ENCODE assay signal across 26 mouse cellular contexts in genomic region chr12:28801731-28802130, GRCm38 (mm10). TPM values are rescaled to one million over a fixed set of nuclear protein-coding genes. Genes with fewer than 3 reads are reported as not detected.
DNase-seq lines count a peak whose midpoint lies in the region; ATAC-seq lines count a peak whose summit lies in the region.
"Had no signal": no experiment of that assay in that cellular context is flagged by ENCODE, and none has a peak within 500 bp of the region (broad histone marks: within the 10 kb centered on the region; RNA-seq: fewer than 3 reads in every experiment).

No protein-coding gene starts in this region.

- peaks cover 50% of the 10 kb centered on the region for H3K4me1 ChIP-seq in hindbrain, embryonic 10.5 days (replicated peaks)
- peaks cover 22% of the 10 kb centered on the region for H3K4me1 ChIP-seq in hindbrain, embryonic 16.5 days (ENCODE audit: control insufficient read depth, insufficient read depth, low read depth, low read length)

- H3K27ac ChIP-seq in hindbrain, embryonic 10.5 days, result peak overlapping the region; percentile 53
- no peak overlapping the region for H3K27ac ChIP-seq in hindbrain, embryonic 16.5 days (ENCODE audit: low read depth, low read length)
- H3K27ac ChIP-seq: embryonic facial prominence, embryonic 15.5 days; heart, adult 2 months; heart, embryonic 13.5 days; hindbrain, embryonic 13.5 days; kidney, postnatal 0 days; left cerebral cortex, adult 2 months; stomach, postnatal 0 days had no signal

- no peak for ATAC-seq in hindbrain, embryonic 16.5 days
- ATAC-seq: activated CD4-positive, CD25-positive, alpha-beta regulatory T cell, adult 4 months; inflammation-experienced regulatory T-cells, adult 6 months; liver, postnatal 0 days; lung, postnatal 0 days had no signal

- 72% methylated on average over 6 of the region's 6 CpGs for WGBS in hindbrain, embryonic 10.5 days
- 73% methylated on average over 6 of the region's 6 CpGs for WGBS in hindbrain, embryonic 16.5 days

- no peak overlapping the region for H3K4me2 ChIP-seq in hindbrain, embryonic 16.5 days (ENCODE audit: low read length)
- H3K4me2 ChIP-seq: embryonic facial prominence, embryonic 15.5 days; heart, embryonic 13.5 days; hindbrain, embryonic 13.5 days had no signal

- no peaks in the 10 kb centered on the region for H3K27me3 ChIP-seq in hindbrain, embryonic 10.5 days (ENCODE audit: insufficient read depth, poor library complexity, severe bottlenecking)
- no peaks in the 10 kb centered on the region for H3K27me3 ChIP-seq in hindbrain, embryonic 16.5 days (replicated peaks; ENCODE audit: control insufficient read depth, insufficient read depth, low read length)
- H3K27me3 ChIP-seq: embryonic facial prominence, embryonic 15.5 days; heart, embryonic 13.5 days; hindbrain, embryonic 13.5 days had no signal

- H3K36me3 ChIP-seq in hindbrain, embryonic 10.5 days, result peaks cover 5% of the 10 kb centered on the region; the same call in 1 of the 2 replicates
- no peaks in the 10 kb centered on the region for H3K36me3 ChIP-seq in hindbrain, embryonic 16.5 days (ENCODE audit: control insufficient read depth, insufficient read depth, low read length)
- H3K36me3 ChIP-seq: embryonic facial prominence, embryonic 15.5 days; heart, embryonic 13.5 days; hindbrain, embryonic 13.5 days had no signal

- no peak overlapping the region for H3K4me3 ChIP-seq in hindbrain, embryonic 10.5 days
- no peak overlapping the region for H3K4me3 ChIP-seq in hindbrain, embryonic 16.5 days (ENCODE audit: low read length)
- H3K4me3 ChIP-seq: embryonic facial prominence, embryonic 15.5 days; heart, adult 2 months; heart, embryonic 13.5 days; hindbrain, embryonic 13.5 days; left cerebral cortex, adult 2 months had no signal

- peak; percentile 11 for DNase-seq in adrenal gland, adult 2 months
- no peak for DNase-seq in adrenal gland, postnatal 25 days
- DNase-seq in hindbrain, embryonic 10.5 days (ENCODE audit: low spot score), result no peak
- DNase-seq in brain, adult 2 months (ENCODE audit: low read depth, low spot score), result peak; percentile 74
- DNase-seq in cerebellum, postnatal 14 days, result peak; percentile 56 to 73
- DNase-seq in layer of hippocampus, adult 18-20 months (ENCODE audit: low spot score in 2 of 2), result no peak
- DNase-seq in ovary, postnatal 10 days (ENCODE audit: low spot score), result no peak
- DNase-seq: adrenal gland, postnatal 10 days; gastrocnemius, postnatal 36 days; heart, adult 2 months; kidney, adult 2 months; liver; liver, postnatal 0 days; midbrain, embryonic 14.5 days; thymus, adult 2 months; thymus, postnatal 4 days had no signal

- peaks cover 3% of the 10 kb centered on the region for H3K9me3 ChIP-seq in hindbrain, embryonic 10.5 days
- H3K9me3 ChIP-seq in hindbrain, embryonic 16.5 days (ENCODE audit: control insufficient read depth, low read length), result no peaks in the 10 kb centered on the region
- H3K9me3 ChIP-seq: embryonic facial prominence, embryonic 15.5 days; hindbrain, embryonic 13.5 days had no signal

- H3K9ac ChIP-seq in hindbrain, embryonic 16.5 days (ENCODE audit: low read depth, low read length), result no peak overlapping the region
- H3K9ac ChIP-seq: embryonic facial prominence, embryonic 15.5 days; heart, embryonic 13.5 days; hindbrain, embryonic 13.5 days; liver, postnatal 0 days had no signal

RNA-seq across cellular contexts. Expression of gene Eipr1, which starts 50.1 kb away (rescaled TPM):
- 10 to 100 TPM; 21.8 to 23.5 TPM for total RNA-seq in adrenal gland, adult 2 months (2021)
- polyA plus RNA-seq in adrenal gland, adult 2 months (2012; rRNA removed), result 23.1 TPM in 2 replicates
- total RNA-seq in adrenal gland, postnatal 25 days (2021), result 17.2 and 18.1 TPM in 2 replicates
- 44.2 and 55.2 TPM in 2 replicates for polyA plus RNA-seq in hindbrain, embryonic 10.5 days (2016; fragmentation: Nextera tagmentation; extraction: Ambion mirVana)
- 68.3 and 71.7 TPM in 2 replicates for polyA plus RNA-seq in hindbrain, embryonic 16.5 days (2015; fragmentation: Nextera tagmentation; extraction: Ambion mirVana)
- total RNA-seq in layer of hippocampus, adult 18-20 months (2021), result 10 to 100 TPM; 52.0 to 54.2 TPM

RNA-seq across cellular contexts. Expression of gene Trappc12, which starts 51.5 kb away (rescaled TPM):
- total RNA-seq in adrenal gland, adult 2 months (2021), result 10 to 100 TPM; 32.7 to 39.2 TPM
- polyA plus RNA-seq in adrenal gland, adult 2 months (2012; rRNA removed), result 18.1 and 22.6 TPM in 2 replicates
- 38.1 and 48.8 TPM in 2 replicates for total RNA-seq in adrenal gland, postnatal 25 days (2021)
- polyA plus RNA-seq in hindbrain, embryonic 10.5 days (2016; fragmentation: Nextera tagmentation; extraction: Ambion mirVana), result 35.3 and 38.1 TPM in 2 replicates
- polyA plus RNA-seq in hindbrain, embryonic 16.5 days (2015; fragmentation: Nextera tagmentation; extraction: Ambion mirVana), result 41.4 and 43.1 TPM in 2 replicates
- total RNA-seq in layer of hippocampus, adult 18-20 months (2021), result 10 to 100 TPM; 58.4 to 62.0 TPM

Comparison
In these comparisons a context has a peak if more than half of its experiments do, and no peak if none do; other contexts are left out.
1. DNase-seq: peak in adrenal gland, adult 2 months (single experiment), brain, adult 2 months (single experiment) and cerebellum, postnatal 14 days (2 of 2); none in adrenal gland, postnatal 25 days (single experiment), hindbrain, embryonic 10.5 days (single experiment), layer of hippocampus, adult 18-20 months (0 of 2) and ovary, postnatal 10 days (single experiment).